Mouse (Mus musculus): Measurements from ENCODE around the gene Arl2bp. TPM values are rescaled to one million over a fixed set of nuclear protein-coding genes. Genes with fewer than 3 reads are reported as not detected.
A peak's percentile ranks its signal among the peaks of the same experiment; 100 is the strongest.

The Arl2bp gene
- polyA plus RNA-seq, 1 experiment: 76.1 TPM

DNA sequence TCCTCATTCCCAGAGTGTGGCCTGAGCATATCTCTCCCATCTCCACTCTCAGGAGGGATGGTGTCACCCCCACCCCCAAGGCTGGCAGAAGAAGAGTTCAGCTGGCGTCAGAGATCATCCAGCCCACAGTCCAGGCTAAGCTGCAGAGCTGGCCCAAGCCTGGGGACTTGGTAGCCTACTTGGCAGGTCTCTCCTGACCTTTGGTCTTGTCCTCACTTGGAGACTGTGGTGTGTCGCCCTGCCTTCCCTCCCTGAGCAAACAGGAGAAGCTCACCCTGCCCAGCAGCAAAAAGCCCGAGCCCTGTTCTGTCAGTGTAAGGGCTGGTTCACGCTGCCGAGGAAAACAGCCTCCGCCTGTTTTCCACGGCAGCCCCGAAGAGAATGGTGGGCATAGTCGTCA is 19.6 kb downstream of the Arl2bp start:
- 27% methylated on average over 9 of the region's 9 CpGs for WGBS
- no peak for DNase-seq (ENCODE audit: low read depth, low spot score)

DNA sequence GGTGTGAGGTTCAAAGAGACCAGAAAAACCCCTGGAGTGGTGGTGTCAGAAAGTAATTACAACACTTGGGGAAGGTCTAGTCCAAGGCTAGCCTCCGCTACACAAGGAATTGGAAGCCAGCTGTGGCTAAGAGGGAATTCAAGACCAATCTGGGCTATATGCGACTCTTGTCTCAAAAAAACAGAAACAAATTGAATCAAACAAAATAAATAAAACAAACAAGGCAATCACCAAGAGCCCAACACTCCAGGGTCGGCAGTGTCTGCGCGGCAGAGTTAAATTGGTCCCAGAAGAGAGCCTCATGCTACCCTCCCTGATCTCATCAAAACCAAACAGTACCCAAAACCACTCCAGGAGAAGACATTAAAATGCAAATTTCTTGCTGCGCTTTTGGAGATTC is 28.3 kb downstream of the Arl2bp start:
- no peak for DNase-seq (ENCODE audit: low read depth, low spot score)
- 60% methylated on average over 6 of the region's 6 CpGs for WGBS

DNA sequence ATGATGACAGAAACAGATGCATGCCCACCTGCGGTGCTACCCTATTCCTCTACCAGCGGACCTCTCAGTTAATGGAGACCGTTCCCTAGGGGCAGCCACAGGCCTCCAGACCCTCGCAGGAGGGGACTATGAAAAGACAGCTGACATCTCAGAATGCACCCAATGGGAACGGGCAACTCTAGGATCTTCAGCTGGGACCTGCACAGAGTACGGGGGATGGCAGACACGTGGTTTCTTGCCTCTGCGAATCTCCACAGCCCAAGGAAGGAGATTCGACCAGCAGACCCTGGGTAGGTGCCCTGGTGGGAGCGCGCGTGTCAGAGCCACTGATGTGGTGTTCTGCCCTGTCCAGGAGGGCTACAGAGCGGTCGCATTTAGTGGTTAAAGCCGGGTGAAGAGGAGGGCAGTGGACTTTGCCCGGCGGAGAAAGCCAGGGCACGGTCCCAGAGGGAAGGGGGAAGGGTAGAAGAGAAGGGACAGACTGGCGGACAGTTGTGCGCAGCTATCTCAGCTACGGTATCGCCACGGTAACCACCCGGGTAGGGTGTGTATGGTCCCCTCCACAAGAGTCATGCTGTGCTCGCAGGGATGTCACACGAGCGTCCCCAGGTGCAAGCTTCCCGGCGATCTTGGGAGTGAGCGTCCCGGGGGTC is 29.1 kb downstream of the Arl2bp start:
- WGBS: 5% methylated on average over 31 of the region's 31 CpGs
- no peak for DNase-seq (ENCODE audit: low read depth, low spot score)

DNA sequence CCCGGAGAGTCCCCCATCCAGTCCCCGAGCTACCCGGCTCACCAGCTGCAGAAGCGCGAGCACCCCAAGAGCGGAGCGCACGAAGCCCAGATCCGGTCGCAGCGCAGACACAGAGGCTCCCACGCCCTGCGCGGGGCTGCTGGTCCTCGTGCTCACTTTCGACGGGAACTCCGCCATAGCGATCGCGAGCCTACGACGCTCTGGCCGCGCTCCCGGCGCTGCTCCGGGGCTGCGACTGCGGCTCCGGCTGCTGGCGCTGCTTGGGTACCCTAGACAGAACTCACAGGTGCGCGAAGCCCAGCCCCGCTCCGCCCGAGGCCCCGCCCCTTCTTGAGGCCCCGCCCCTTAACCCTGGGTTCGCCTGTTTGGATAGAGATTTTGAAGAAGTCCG is 29.6 kb downstream of the Arl2bp start, which contains the start of gene Pllp:
Gene Pllp, minus strand, starts transcription at position 285 of the 391 bp plus-strand sequence.
- under 1% methylated on average over 41 of the region's 41 CpGs for WGBS
- no peak for DNase-seq (ENCODE audit: low read depth, low spot score)

DNA sequence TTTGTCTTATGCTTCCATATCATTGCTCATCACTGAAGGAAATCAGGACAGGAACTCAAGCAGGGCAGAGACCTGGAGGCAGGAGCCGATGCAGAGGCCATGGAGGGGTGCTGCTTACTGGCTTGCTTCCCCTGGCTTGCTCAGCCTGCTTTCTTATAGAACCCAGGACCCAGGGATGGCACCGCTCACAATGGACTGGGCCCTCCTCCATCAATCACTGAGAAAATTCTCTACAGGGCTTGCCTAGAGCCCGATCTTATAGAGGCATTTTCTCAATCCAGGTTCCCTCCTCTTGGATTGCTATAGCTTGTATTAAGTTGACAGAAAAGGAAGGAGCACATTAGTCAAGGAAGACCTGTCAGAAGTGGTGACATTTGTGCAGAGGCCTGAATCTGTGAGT is 30.2 kb downstream of the Arl2bp start:
- WGBS: 63% methylated on average over 3 of the region's 3 CpGs
- DNase-seq (ENCODE audit: low read depth, low spot score): no peak

DNA sequence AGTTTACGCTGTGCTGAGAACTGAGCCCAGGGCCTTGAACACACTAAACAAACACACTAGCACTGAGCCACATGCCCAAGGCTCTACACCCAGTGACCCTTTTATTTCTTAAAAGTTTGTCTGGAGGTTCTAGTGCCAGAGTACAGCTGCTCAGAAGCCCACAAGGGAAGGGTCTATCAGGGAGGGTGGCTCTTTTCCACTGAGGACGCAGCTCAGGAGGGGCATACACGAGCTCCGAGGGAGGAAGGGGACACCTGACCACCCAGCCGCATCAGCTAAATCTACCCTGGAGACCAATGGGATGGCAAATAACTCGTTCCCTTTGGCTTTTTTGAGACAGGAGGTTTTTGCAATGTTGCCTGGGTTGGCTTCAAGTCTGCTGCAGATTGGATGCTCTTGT is 31.6 kb downstream of the Arl2bp start:
- WGBS: 93% methylated on average over 6 of the region's 6 CpGs
- no peak for DNase-seq (ENCODE audit: low read depth, low spot score)

DNA sequence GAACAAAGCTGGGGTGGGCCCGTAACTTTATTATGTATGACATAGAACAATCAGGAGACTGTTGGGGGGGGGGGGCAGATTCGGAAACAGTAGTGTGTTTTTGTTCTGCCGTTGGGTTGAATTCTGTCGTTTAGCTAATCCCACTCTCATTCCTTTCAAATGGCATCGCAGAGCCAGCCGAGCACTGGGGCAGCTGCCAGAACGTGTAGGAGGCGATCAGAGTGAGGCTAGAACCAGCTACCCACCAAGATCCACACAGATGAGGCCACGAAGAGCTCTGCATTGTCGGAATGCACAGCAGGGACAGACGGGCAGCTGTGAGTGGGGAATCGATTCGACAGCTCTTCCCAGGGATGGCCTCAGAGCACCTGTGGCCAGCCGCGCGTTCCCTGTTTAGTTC is 33.0 kb downstream of the Arl2bp start:
- 82% methylated on average over 16 of the region's 16 CpGs for WGBS
- DNase-seq (ENCODE audit: low read depth, low spot score): no peak

DNA sequence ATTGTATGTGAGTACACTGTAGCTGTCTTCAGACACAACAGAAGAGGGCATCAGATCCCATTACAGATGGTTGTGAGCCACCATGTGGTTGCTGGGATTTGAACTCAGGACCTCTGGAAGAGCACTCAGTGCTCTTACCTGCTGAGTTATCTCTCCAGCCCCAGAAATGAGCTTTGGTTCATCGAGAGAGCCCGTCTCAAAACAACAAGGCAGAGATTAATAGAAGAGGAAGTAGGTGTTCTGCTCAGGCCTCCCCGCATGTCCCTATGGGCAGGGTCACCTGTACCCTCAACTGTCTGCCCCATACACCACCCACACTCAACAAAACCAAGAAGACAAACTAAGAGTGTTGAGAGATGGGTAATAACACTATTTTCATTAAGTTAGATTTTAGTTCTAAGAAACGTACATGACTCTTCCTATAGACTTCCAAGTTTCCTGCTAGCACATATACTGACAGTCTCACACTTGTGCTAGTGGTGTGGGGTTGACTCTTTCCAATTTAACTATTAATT is 34.1 kb downstream of the Arl2bp start:
- WGBS: 86% methylated on average over 4 of the region's 4 CpGs

DNA sequence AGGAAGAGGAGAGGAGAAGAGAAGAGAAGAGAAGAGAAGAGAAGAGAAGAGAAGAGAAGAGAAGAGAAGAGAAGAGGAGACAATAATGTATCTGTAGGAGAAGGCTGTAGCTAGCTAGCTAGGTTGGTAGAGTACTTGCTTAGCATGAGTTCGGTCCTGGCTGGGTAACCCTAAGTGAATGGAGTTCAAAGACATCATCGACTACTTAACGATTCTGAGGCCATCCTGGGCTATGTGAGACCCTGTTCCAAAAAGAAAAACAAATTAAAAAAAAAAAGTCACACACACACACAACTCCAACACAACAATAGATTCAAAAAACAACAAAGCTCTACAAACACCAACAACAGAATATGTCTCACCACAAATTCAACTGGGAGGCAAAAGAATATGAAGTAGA is 35.8 kb downstream of the Arl2bp start:
- no peak for DNase-seq (ENCODE audit: low read depth, low spot score)
- WGBS: 56% methylated on average over 3 of the region's 3 CpGs

More for the DNA sequence above, 34.1 kb downstream of the Arl2bp start:
- DNase-seq (ENCODE audit: low read depth, low spot score): no peak

DNA sequence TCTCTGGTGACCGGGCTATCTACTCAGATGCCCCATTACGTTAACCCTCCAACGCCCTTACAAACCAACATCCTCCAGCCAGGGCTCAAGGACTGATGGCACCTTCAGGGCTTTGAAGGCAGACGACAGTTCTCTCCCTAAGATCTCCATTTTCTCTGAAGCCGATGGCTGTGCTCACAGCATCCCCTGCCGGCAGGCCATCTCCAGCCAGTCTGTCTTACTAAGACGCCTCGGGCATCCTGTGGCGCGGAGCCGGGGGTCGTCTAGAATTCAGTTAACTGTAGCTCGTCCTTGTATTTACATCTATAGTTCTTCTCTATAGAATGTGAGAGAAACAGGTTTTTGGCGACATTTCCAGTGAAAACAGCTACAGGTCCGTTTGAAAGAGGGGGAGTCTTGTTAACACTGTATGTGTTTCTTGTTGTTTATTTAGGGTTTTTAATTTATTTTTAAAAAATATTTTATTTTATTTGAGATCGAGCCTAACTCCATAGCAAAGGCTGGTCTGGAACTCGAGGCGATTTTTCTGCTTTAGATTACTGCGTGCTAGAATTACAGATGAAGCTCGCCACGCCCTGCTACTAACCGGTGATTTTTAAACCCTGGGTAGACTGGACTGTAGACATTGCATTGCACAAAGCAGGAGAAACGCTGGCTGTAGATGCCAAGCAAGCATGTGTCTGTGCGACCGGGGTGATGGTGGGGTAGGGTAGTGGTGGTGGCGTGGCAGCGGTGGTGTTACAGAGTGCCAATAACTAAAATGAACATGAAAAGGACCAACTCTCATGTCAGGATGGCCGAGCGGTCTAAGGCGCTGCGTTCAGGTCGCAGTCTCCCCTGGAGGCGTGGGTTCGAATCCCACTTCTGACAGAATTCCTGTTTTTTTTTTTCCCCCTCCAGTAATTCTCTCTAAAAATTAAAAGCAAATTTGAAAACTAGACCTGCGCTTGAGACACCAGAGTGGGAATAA is 36.7 kb downstream of the Arl2bp start:
- WGBS: under 1% methylated on average over 35 of the region's 35 CpGs
- DNase-seq (ENCODE audit: low read depth, low spot score): no peak

DNA sequence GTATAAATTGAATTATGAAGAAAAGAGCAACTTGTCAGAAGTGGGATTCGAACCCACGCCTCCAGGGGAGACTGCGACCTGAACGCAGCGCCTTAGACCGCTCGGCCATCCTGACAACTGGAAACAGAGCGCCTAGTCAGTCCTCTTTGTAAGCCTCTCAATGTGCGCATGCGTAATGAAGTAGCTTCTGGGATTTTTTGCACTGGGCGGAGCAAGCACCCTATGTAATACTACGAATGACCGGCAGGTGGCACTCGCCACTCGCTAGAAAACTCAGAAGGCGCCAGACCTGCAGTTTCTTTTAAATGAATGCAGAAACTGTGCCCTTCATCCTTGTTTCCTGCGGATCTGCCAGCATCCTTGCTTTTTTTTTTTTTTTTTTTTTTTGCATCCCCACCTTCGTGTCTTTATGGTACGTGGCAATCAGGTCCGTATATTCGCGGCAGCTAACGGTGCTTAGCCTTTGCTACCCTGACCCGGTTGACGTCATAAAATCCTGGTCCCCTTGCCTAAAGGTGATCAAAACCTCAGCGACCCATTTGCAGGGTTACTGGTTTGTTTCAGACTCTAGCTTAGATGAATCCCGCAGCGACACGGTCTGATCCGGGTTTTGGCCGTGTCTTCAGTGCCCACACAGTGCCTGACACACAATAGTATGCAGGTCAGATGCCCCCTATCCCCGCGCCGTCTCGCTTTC is 37.7 kb downstream of the Arl2bp start:
- peak; percentile 93 for DNase-seq (ENCODE audit: low read depth, low spot score)
- under 1% methylated on average over 35 of the region's 35 CpGs for WGBS

DNA sequence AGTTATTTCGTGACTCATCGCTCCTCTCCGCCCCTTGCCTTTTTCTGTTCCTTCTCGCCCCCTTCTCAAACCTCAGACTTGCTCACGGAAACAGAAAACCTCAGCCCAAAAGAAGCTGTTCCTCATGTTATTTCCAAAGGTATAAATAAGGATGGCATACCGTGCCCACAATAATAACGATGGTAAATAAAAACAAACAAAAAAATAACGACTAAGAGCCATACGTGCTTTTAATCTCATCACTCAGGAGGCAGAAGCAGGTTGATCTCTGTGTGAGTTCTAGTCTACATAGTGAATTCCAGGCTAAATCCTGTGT is 38.2 kb downstream of the Arl2bp start:
- WGBS: 12% methylated on average over 9 of the region's 9 CpGs
- no peak for DNase-seq (ENCODE audit: low read depth, low spot score)

DNA sequence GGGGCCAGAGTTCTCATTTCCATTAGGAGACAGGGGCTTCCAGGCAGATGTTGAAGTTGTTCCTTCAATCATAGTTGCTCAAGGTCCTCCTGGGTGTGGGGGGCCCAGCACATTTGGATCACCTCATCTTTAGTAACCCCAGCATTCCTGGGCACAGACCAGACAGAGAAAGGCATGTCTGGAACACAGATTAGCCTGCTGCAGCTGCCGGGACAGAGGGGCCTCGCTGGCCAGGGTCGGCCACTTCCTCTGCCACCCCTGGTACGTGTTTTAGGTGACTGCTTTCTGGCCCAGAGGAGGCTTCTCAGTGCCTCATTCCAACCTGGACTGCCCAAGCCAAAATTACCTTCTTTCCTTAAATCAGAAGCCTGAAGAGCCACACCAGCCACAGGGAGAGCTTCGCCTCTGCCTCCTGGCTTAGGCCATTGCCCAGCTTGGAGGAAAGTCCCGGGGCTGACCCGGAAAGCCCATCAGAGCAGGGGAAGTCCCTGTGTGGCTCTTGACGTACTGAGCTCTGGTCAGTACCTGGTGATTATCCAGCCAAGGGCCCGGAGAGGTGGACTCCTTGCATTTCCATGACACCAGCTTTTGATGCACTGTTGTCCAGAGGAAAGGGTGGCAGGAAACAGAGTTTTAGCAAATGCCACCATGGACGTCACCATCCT is 39.3 kb downstream of the Arl2bp start:
- no peak for DNase-seq (ENCODE audit: low read depth, low spot score)
- 83% methylated on average over 10 of the region's 10 CpGs for WGBS

DNA sequence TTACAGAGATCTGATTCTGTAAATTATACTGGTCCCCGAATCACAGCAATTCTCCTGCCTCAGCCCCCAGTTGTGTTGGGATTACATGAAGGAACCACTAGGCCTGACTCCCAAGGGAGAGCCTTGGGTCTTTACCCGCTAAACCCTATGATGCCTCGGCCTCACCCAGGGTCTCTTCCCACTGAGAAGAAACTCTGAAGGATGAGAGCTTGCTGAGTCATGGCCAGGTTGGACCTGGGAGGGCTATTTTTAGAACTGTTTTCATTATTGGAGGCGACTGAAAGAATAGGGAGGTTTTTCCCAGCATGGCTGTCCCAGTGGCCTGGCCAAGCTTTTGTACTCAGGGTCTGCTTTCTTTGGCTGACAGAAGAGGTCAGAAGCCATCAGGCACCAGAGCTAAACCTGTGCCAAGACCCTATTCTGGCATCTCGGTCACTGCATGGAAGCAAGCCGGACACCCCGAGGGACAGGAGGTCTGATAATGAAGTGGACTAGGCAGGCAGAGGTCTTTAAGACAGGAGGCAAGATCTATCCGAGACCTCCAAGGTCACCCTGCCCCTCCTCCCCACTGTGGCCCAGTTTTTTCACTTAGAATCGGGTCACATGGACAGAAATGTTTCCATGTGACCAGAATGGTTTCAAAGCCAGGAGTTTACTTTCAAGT is 40.5 kb downstream of the Arl2bp start:
- 74% methylated on average over 9 of the region's 9 CpGs for WGBS
- no peak for DNase-seq (ENCODE audit: low read depth, low spot score)

DNA sequence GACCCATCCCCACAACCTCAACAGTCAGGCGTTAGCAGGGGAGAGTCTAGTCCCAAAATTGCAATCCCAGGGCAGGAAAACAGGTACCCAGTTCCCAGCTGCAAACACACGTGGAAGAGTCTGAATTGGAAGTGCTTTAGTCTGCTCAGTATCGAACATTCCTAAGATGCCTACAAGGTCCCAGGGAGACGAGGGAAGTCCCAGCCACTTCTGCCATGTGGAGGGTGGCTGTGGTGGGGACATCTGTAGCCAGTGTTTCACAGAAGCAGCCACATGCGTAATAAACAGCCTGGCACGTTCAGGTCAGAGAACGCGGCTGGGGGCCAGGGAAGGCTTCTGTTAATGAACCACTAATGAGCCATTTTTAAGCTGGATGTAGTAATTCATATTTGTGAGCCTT is 43.9 kb downstream of the Arl2bp start:
- 70% methylated on average over 8 of the region's 8 CpGs for WGBS
- no peak for DNase-seq (ENCODE audit: low read depth, low spot score)

DNA sequence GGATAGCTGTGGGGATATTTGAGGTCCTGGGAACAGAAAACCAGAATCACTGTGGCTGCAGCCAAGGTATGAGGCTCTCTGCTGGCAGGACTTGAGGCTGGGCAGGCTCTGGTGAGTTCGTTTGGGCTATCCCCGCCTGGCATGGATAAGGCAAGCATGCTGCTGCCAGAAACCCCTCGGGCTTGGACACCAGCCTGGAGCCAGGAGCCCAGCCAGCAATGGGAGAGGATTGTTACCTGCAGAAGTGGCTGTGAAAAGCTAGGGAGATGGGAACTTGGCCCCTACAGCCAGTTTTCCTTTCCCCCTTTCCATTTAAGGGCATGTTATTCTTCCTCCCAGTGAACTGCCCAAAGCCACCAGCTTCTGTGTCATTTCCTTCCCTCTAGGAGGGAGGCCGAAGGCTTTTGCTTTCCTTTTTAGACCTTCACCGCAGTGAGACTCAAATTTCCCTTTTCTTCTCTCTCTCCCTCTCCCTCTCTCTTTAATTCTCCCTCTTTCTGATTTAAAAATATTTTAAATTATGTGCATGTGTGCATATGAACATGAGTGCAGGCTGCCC is 44.8 kb downstream of the Arl2bp start:
- DNase-seq (ENCODE audit: low read depth, low spot score): no peak
- 47% methylated on average over 5 of the region's 5 CpGs for WGBS

DNA sequence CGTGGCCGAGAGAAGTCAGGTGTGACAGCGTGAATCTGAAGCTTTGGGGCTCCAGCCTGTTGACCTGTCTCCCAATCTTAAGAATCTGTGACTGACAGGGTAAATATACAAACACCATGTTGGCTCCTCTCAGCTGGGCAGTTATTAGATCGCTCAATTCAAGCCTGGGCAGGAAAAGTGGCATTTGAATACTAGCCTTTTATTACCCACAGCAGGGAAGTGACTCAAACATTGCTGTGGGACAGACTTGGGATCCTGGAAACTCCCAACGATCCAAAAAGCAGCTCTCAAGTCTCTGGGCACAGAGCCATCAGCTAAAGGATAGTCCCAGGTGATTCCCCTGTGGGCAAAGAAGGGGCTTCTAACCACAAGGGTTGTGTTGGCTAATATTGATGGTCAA is 48.2 kb downstream of the Arl2bp start:
- no peak for DNase-seq (ENCODE audit: low read depth, low spot score)
- WGBS: 44% methylated on average over 5 of the region's 5 CpGs

DNA sequence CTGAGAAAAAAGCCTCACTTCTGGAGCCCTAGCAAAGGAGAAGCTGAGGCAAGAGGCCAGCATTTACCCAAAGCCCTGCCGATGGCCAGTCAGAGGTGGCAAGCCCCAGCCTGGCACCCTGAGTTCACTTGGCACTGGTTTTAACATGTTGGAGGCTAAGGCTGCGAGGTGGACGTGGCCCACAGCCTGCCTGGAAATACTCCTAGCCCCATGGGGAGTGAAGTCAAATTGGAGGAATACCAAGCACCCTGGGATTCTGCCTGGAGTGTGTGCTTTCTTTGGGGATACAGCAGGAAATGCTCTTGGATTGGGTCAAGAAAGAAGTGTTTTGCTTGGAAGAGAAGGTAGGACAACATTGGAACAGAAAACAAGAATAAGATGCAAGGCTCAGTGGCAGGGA is 49.5 kb downstream of the Arl2bp start:
- WGBS: 87% methylated on average over 3 of the region's 3 CpGs
- no peak for DNase-seq (ENCODE audit: low read depth, low spot score)

DNA sequence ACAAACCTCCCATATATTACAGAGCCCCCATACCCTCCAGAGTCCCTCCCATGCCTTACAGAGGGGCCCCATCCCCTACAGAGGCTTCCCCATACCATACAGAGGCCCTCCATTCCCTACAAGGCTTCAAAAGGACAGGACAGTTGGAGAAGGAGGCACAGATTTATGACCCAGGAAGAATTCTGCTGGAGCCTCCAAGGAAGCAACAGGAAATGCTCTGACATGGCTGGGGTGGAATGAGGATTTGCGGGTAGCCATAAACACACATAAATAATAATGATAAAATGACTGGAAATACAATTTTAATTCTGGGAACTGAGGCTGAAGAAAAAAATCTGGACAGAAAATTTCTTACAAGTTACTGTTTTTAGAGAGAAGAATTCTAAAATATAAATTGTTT is 50.4 kb downstream of the Arl2bp start:
- DNase-seq (ENCODE audit: low read depth, low spot score): no peak
- WGBS: 62% methylated on average over 1 of the region's 1 CpGs

Measured in large intestine, adult 2 months (tissue).